Mouse (Mus musculus) kidney, adult 2 months (tissue): ENCODE results near the gene Pik3ca. TPM values are rescaled to one million over a fixed set of nuclear protein-coding genes. Genes with fewer than 3 reads are reported as not detected.

Source experiments
- DNase-seq: peaks from one replicate; pipeline ENCODE4 v3.0.0; 2021
- H3K27ac ChIP-seq: fragments of 200-500 bp; 2 replicates; pipeline ENCODE4 v1.5.1; 2012; ENCODE audit warnings: low read depth, low read length, control low read depth, inconsistent platforms; ENCODE audit not compliant: insufficient read depth
- H3K27me3 ChIP-seq: fragments of 200-500 bp; replicated peaks from 2 replicates; pipeline ENCODE4 v1.6.1; 2012; ENCODE audit warnings: mild to moderate bottlenecking, moderate library complexity, low read length, inconsistent platforms; ENCODE audit not compliant: control insufficient read depth, insufficient read depth
- H3K36me3 ChIP-seq: fragments of 200-500 bp; 2 replicates; pipeline ENCODE4 v1.6.1; 2012; ENCODE audit warnings: mild to moderate bottlenecking, moderate library complexity, low read length, inconsistent platforms; ENCODE audit not compliant: control insufficient read depth, insufficient read depth
- H3K4me1 ChIP-seq: fragments of 200-500 bp; 2 replicates; pipeline ENCODE4 v1.6.1; 2011; ENCODE audit warnings: low read length; ENCODE audit not compliant: control insufficient read depth, insufficient read depth
- H3K4me3 ChIP-seq: fragments of 200-500 bp; 2 replicates; pipeline ENCODE4 v1.5.1; 2011; ENCODE audit warnings: mild to moderate bottlenecking, low read depth, low read length, control low read depth; ENCODE audit not compliant: insufficient read depth
- CTCF ChIP-seq: fragments of 200-500 bp; conservative IDR thresholded peaks from 2 replicates; pipeline ENCODE4 v1.5.1; 2011; ENCODE audit warnings: low read depth, mild to moderate bottlenecking, control low read depth, low read length, moderate library complexity, mixed read lengths; ENCODE audit not compliant: insufficient read depth, insufficient read length
- POLR2A ChIP-seq: fragments of 200-500 bp; IDR thresholded peaks from one replicate; pipeline ENCODE4 v1.6.1; 2011; ENCODE audit warnings: low read depth, low read length, control low read depth
- WGBS: fragments of 180-500 bp; shearing (Covaris S2); methylation state at CpG from one replicate; pipeline ENCODE4 v1.1.7; 2018; 5-methylcytosine and 5-hydroxymethylcytosine counted together
- polyA plus RNA-seq: library from polyadenylated mRNA; depleted of rRNA; stranded (reverse); fragments of >200 nt; gene quantifications from 2 replicates; pipeline ENCODE4 v1.2.3, GENCODE M21; 2012

The Pik3ca gene
- polyA plus RNA-seq, 1 experiment: 10.2 TPM

DNA sequence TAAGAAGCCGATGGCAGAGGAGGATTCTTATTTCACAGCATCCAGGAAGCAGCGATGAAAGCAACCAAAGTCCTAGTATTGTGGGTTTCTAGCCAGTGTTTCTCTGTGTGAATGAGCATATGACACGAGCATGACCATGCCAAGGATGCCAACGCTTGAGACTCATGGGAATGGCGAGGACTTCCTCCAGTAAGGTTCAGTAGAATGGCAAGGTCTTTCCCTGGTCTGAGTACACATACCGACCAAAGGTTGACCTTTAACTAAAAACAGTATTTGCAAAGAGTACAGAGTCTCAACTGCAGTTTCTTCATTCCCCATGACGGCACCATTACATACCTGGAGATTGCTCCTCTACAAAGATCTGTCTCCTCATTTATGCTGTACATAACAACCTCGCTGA lies 3.5 kb upstream of the Pik3ca start:
- Histone ChIP-seq H3K36me3 (no peaks in the 10 kb centered on the region), H3K4me1 (peaks cover 18% of the 10 kb centered on the region), H3K27me3 (no peaks in the 10 kb centered on the region), H3K4me3 (no peak overlapping the region), H3K27ac (peak overlapping the region; percentile 97)
- 63% methylated on average over 8 of the region's 8 CpGs for WGBS
- no peak for TF ChIP-seq CTCF
- DNase-seq: peak; percentile 84

DNA sequence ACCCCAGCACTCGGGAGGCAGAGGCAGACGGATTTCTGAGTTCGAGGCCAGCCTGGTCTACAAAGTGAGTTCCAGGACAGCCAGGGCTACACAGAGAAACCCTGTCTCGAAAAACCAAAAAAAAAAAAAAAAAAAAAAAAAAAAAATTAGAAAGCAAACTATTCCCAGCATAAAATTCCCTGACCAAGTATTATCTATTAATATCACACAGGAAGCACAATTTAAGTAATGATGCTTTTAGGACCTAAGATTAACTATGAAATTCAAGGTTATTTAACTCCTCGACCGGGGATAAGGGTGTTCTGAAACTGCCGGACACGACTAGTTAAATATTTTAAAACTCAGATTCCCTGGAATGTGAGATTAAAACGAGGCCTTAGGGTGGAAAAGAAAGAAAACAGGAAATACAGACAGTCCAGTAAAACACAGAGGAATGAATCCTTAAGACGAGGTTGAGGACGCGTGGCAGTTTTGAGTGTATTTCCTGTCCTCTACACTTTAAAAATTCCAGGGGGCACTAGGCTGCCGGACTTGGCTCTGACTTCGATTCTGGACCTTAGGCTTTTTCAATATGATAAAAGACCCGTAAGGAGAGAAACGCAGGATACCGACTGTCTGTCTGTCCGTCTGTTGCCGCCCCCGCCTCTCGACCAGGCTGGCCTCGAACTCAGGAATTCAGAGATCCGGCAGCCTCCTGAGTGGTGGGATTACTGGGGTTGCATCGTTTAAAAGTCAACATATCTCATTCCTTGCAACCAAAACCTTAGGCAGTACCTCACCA lies 1.5 kb upstream of the Pik3ca start:
- Histone ChIP-seq H3K27me3 (no peaks in the 10 kb centered on the region), H3K36me3 (no peaks in the 10 kb centered on the region), H3K4me3 (peak overlapping the region; percentile 77), H3K4me1 (peaks cover 32% of the 10 kb centered on the region), H3K27ac (peak overlapping the region; percentile 87)
- 8% methylated on average over 24 of the region's 24 CpGs for WGBS
- TF ChIP-seq CTCF (no peak), POLR2A (no peak)
- peak; percentile 61 for DNase-seq

DNA sequence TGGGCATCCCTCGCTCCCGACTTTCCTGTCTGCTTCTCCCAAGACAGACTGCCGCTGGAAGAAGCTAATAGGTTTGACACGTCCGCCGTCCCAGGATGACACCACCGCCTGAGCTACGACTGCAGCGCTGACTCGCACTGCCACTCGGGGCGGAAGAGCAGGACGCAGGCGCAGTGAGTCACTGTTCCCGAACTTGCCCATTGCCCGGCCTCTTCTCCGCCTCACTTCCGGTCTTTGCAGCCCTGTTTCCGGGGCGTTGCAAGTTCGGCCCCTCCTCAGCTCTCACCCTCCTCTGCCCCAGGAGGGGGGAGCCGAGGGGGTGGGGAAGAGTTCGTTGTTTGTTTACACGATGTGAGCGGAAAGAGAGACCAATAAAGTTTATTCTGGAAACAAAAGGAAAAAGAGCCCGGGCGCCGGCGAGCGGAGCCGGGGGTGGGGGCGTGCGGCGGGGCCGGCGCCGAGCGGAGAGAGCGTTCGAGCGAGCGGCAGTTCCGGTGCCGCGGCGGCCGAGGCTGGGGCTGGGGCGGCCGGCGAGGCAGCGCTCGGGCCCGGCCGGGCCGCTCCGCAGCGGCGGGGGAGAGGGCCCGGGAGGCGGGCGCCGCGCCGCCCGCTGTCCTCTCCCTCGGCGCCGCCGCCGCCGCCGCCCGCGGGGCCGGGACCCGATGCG lies 544 bp upstream of the Pik3ca start:
- Histone ChIP-seq H3K36me3 (no peaks in the 10 kb centered on the region), H3K4me1 (peaks cover 36% of the 10 kb centered on the region), H3K4me3 (peak overlapping the region; percentile 100), H3K27me3 (no peaks in the 10 kb centered on the region), H3K27ac (peak overlapping the region; percentile 87)
- TF ChIP-seq POLR2A (peak; percentile 94), CTCF (0 out of 2 replicates have a peak, but pooled peaks have one; percentile 15)
- DNase-seq: peak; percentile 99
- WGBS: 5% methylated on average over 63 of the region's 77 CpGs

DNA sequence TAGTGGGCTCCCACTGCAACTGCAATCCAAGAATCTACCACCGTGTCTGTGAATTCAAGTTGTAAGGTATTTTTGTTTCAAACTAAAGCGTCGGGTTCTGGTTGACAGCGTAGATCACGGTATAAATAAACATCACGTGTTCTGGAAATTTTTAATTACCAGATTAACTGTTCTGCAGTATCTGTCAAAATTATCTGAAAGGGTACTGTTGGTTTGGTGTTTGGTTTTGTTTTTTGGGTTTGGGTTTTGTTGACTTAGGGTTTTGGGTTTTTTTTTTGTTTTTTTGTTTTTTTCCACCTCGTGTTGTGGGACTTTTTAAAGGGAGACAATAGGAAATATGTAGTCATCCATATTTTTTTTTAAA lies 686 bp downstream of the Pik3ca start:
- Histone ChIP-seq H3K27ac (peak overlapping the region; percentile 100; the same call in 1 of the 2 replicates), H3K27me3 (no peaks in the 10 kb centered on the region), H3K4me1 (peaks cover 35% of the 10 kb centered on the region), H3K36me3 (no peaks in the 10 kb centered on the region), H3K4me3 (peak overlapping the region; percentile 100)
- no peak for TF ChIP-seq POLR2A
- no peak for TF ChIP-seq CTCF
- WGBS: under 1% methylated on average over 7 of the region's 7 CpGs
- peak; percentile 45 for DNase-seq

DNA sequence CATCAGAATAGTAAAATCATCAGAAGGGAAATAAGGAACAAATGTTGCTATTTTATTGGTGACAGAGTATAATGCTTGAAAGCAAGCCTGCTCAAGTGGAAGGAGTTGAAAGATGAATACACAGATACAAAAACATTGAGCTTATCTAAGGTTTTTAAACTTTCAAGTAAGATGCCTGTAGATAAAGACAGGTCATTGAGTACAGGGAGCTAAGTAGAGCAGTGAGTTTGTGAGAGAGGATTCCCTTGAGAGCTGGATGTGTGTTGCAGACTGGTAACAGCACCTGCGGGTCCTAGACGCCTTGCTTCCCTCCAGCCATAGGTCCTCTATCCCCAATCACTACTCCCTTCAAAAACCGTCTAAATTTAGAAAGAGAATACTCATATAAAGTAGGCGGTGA lies 1.2 kb downstream of the Pik3ca start:
- no peaks in the 10 kb centered on the region for H3K27me3 ChIP-seq
- H3K4me3 ChIP-seq: no peak overlapping the region
- H3K4me1 ChIP-seq: peaks cover 35% of the 10 kb centered on the region
- peak overlapping the region; percentile 39; the same call in 1 of the 2 replicates for H3K27ac ChIP-seq
- no peak for DNase-seq
- TF ChIP-seq CTCF: no peak
- TF ChIP-seq POLR2A: no peak
- WGBS: 19% methylated on average over 4 of the region's 4 CpGs
- no peaks in the 10 kb centered on the region for H3K36me3 ChIP-seq

DNA sequence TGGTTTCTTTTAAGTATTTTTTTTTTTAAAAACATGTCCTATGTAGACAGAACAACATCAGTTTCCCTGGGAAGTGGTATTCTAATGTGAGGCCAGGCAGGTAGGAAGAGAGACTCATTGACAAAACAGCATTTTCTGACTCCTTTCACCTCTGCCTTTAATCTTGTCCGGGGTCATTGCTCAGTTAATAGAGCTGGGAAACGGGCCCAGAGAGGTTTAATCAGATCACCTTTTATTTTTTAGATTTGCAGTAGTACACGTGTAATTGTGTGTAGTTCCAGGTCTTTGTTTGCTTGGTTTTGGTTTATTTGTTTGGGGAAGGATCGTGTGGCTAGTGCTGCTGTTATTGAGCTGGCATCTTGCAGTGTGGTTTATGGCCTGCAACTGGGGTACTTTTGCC lies 1.9 kb downstream of the Pik3ca start:
- H3K27ac ChIP-seq: no peak overlapping the region

DNA sequence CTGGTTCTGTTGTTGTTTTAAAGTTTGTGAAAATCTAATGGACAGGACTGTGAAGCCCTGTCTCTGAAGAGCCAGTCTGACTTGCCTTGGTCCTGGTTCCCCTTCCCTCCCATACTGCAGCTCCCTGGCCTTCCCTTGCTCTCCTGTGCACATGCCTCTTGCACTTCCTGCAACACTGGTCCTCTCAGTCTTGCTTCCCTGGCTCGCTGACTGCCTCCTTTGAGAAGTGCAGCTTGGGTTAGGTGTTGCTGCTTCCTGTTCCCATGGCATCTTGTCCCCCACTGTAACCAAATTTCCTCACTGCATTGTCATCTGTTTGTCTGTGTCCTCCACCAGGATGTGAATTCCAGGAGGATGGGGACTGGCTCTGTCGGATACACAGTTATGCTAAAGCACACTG lies 2.5 kb downstream of the Pik3ca start:
- Histone ChIP-seq H3K4me3 (no peak overlapping the region), H3K27ac (no peak overlapping the region), H3K4me1 (peaks cover 31% of the 10 kb centered on the region), H3K36me3 (no peaks in the 10 kb centered on the region), H3K27me3 (no peaks in the 10 kb centered on the region)
- TF ChIP-seq CTCF (no peak), POLR2A (no peak)
- DNase-seq: peak; percentile 21
- 24% methylated on average over 2 of the region's 2 CpGs for WGBS

More for the DNA sequence above, 1.9 kb downstream of the Pik3ca start:
- no peaks in the 10 kb centered on the region for H3K36me3 ChIP-seq
- peak; percentile 45 for DNase-seq
- no peak overlapping the region for H3K4me3 ChIP-seq
- no peak for TF ChIP-seq CTCF
- no peak for TF ChIP-seq POLR2A
- H3K27me3 ChIP-seq: no peaks in the 10 kb centered on the region
- peaks cover 35% of the 10 kb centered on the region for H3K4me1 ChIP-seq
- 13% methylated on average over 4 of the region's 4 CpGs for whole genome bisulfite sequencing
